Mouse (Mus musculus): ENCODE data around the gene Dhx16. TPM values are rescaled to one million over a fixed set of nuclear protein-coding genes. Genes with fewer than 3 reads are reported as not detected.

The Dhx16 gene
- polyA plus RNA-seq, 1 experiment from 2014 or later, result 22.0 TPM

GRCm38 (mm10) chr17:35919864-35920301 lies 40.3 kb downstream of the Dhx16 start:
- H3K4me1 ChIP-seq (ENCODE audit: control insufficient read depth in 2 of 2, insufficient read depth in 2 of 2, low read length in 2 of 2), result peaks cover 6 to 34% of the 10 kb centered on the region in 2 experiments
- H3K27ac ChIP-seq (replicated peaks in 1 of 2; ENCODE audit: control insufficient read depth in 1 of 2, insufficient read depth in 1 of 2, low read depth in 2 of 2, low read length in 2 of 2), result peak overlapping the region; percentile 96 to 100
- 40% methylated on average over 6 of the region's 6 CpGs for WGBS
- no peak for ATAC-seq (ENCODE audit: insufficient number of reproducible peaks, insufficient read depth, low FRiP score, low read depth)
- H3K4me2 ChIP-seq (ENCODE audit: low read length), result peak overlapping the region; percentile 88
- H3K9ac ChIP-seq (ENCODE audit: low read length), result peak overlapping the region; percentile 64
- no peaks in the 10 kb centered on the region for H3K9me3 ChIP-seq (ENCODE audit: control insufficient read depth, low read length)
- no peaks in the 10 kb centered on the region for H3K27me3 ChIP-seq (ENCODE audit: control insufficient read depth, insufficient read depth, low read length)
- H3K4me3 ChIP-seq (ENCODE audit: control insufficient read depth in 1 of 2, insufficient read depth in 1 of 2, low read depth in 1 of 2, low read length in 2 of 2), result 0 out of 4 replicates have a peak overlapping the region, but pooled peaks of 1 of the 2 experiments have one; percentile 75
- H3K36me3 ChIP-seq (ENCODE audit: control insufficient read depth, insufficient read depth, low read length), result peaks cover 26% of the 10 kb centered on the region

DNA sequence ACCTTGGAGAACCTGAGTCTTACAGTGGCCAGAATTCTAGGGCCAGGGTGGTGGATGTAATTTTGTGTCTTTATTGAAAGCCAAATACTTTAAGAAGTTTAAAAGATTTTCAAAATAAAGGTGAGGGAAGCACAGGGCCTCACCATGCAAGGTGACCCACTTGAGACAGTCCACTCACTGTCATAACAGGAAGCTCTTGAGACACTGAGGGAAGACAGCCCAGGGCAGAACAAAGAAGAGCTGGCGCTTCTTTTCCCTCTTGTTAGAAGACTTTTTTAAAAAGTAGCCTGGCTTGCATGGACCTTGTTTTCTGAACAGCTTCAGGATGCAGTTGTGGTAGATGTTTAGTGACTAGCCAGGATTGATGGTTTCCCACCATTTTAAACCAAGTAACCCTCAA lies 40.8 kb downstream of the Dhx16 start:
- no peaks in the 10 kb centered on the region for H3K9me3 ChIP-seq (ENCODE audit: control insufficient read depth, low read length)
- H3K4me1 ChIP-seq (ENCODE audit: control insufficient read depth in 2 of 2, insufficient read depth in 2 of 2, low read length in 2 of 2), result peaks cover 6 to 29% of the 10 kb centered on the region in 2 experiments
- no peak overlapping the region for H3K4me3 ChIP-seq (ENCODE audit: control insufficient read depth in 1 of 2, insufficient read depth in 1 of 2, low read depth in 1 of 2, low read length in 2 of 2)
- H3K27me3 ChIP-seq (ENCODE audit: control insufficient read depth, insufficient read depth, low read length), result no peaks in the 10 kb centered on the region
- ATAC-seq (ENCODE audit: insufficient number of reproducible peaks, insufficient read depth, low FRiP score, low read depth), result no peak
- H3K4me2 ChIP-seq (ENCODE audit: low read length), result peak overlapping the region; percentile 88; the same call in 1 of the 2 replicates
- 50% methylated on average over 1 of the region's 1 CpGs for WGBS
- H3K9ac ChIP-seq (ENCODE audit: low read length), result peak overlapping the region; percentile 64
- peaks cover 31% of the 10 kb centered on the region for H3K36me3 ChIP-seq (ENCODE audit: control insufficient read depth, insufficient read depth, low read length)
- H3K27ac ChIP-seq (replicated peaks in 1 of 2; ENCODE audit: control insufficient read depth in 1 of 2, insufficient read depth in 1 of 2, low read depth in 2 of 2, low read length in 2 of 2), result peak overlapping the region; percentile 96 to 100

DNA sequence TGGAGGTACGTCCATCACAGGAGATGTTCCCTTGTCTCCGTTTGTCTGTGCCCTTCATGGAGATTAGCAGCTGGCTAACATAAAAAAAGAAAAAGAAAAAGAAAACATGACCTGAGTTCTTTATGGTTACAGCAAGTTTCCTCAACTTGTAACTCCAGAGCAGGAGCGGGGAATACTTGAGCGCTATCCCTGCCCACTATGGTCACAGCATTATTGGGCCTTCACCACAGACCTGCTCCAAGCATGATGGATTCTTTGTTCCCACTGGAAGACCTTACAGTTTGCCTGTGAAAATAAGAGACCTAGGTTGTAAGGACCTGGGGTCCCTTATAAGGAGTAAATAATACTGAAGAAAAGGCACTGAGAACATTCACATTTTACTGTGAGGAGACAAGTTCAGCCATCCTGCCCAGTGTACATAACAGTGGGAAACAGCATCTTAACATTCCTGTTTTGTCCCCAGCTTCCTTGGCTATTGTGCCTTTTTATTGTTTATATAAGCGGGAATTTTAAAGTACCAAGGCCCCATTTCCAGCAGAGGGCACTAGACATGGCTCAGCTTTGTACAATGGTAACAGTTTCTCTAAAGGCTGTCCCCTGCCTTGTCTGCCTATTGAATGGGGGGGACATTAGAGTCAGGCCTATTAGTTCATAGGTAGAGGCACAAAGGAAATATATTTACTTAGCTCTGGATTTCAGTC lies 41.4 kb downstream of the Dhx16 start:
- WGBS, result 72% methylated on average over 5 of the region's 5 CpGs
- Histone ChIP-seq H3K4me2 (ENCODE audit: low read length) (no peak overlapping the region), H3K27ac (replicated peaks in 1 of 2; ENCODE audit: control insufficient read depth in 1 of 2, insufficient read depth in 1 of 2, low read depth in 2 of 2, low read length in 2 of 2) (peak overlapping the region in 1 of 2 experiments; percentile 96; a peak in 2 of 4 replicates), H3K27me3 (ENCODE audit: control insufficient read depth, insufficient read depth, low read length) (no peaks in the 10 kb centered on the region), H3K4me1 (ENCODE audit: control insufficient read depth in 2 of 2, insufficient read depth in 2 of 2, low read length in 2 of 2) (peaks cover 5 to 27% of the 10 kb centered on the region in 2 experiments), H3K9me3 (ENCODE audit: control insufficient read depth, low read length) (no peaks in the 10 kb centered on the region), H3K9ac (ENCODE audit: low read length) (no peak overlapping the region), H3K4me3 (ENCODE audit: control insufficient read depth in 1 of 2, insufficient read depth in 1 of 2, low read depth in 1 of 2, low read length in 2 of 2) (no peak overlapping the region), H3K36me3 (ENCODE audit: control insufficient read depth, insufficient read depth, low read length) (peaks cover 38% of the 10 kb centered on the region)
- no peak for ATAC-seq (ENCODE audit: insufficient number of reproducible peaks, insufficient read depth, low FRiP score, low read depth)

GRCm38 (mm10) chr17:35921710-35922109 lies 42.1 kb downstream of the Dhx16 start:
- H3K36me3 ChIP-seq (ENCODE audit: control insufficient read depth, insufficient read depth, low read length), result peaks cover 45% of the 10 kb centered on the region

GRCm38 (mm10) chr17:35922566-35922965 lies 42.9 kb downstream of the Dhx16 start:
- H3K27me3 ChIP-seq (ENCODE audit: control insufficient read depth, insufficient read depth, low read length), result no peaks in the 10 kb centered on the region
- WGBS, result 85% methylated on average over 3 of the region's 3 CpGs
- H3K9ac ChIP-seq (ENCODE audit: low read length), result no peak overlapping the region
- no peaks in the 10 kb centered on the region for H3K9me3 ChIP-seq (ENCODE audit: control insufficient read depth, low read length)
- H3K4me2 ChIP-seq (ENCODE audit: low read length), result no peak overlapping the region
- no peak overlapping the region for H3K27ac ChIP-seq (replicated peaks in 1 of 2; ENCODE audit: control insufficient read depth in 1 of 2, insufficient read depth in 1 of 2, low read depth in 2 of 2, low read length in 2 of 2)
- H3K36me3 ChIP-seq (ENCODE audit: control insufficient read depth, insufficient read depth, low read length), result peaks cover 48% of the 10 kb centered on the region
- peaks cover 5 to 27% of the 10 kb centered on the region in 2 experiments for H3K4me1 ChIP-seq (ENCODE audit: control insufficient read depth in 2 of 2, insufficient read depth in 2 of 2, low read length in 2 of 2)
- no peak for ATAC-seq (ENCODE audit: insufficient number of reproducible peaks, insufficient read depth, low FRiP score, low read depth)
- H3K4me3 ChIP-seq (ENCODE audit: control insufficient read depth in 1 of 2, insufficient read depth in 1 of 2, low read depth in 1 of 2, low read length in 2 of 2), result no peak overlapping the region

More at GRCm38 (mm10) chr17:35921710-35922109, 42.1 kb downstream of the Dhx16 start:
- H3K27me3 ChIP-seq (ENCODE audit: control insufficient read depth, insufficient read depth, low read length), result no peaks in the 10 kb centered on the region
- H3K27ac ChIP-seq (replicated peaks in 1 of 2; ENCODE audit: control insufficient read depth in 1 of 2, insufficient read depth in 1 of 2, low read depth in 2 of 2, low read length in 2 of 2), result no peak overlapping the region
- H3K9ac ChIP-seq (ENCODE audit: low read length), result no peak overlapping the region
- no peak for ATAC-seq (ENCODE audit: insufficient number of reproducible peaks, insufficient read depth, low FRiP score, low read depth)
- no peaks in the 10 kb centered on the region for H3K9me3 ChIP-seq (ENCODE audit: control insufficient read depth, low read length)
- no peak overlapping the region for H3K4me3 ChIP-seq (ENCODE audit: control insufficient read depth in 1 of 2, insufficient read depth in 1 of 2, low read depth in 1 of 2, low read length in 2 of 2)
- no peak overlapping the region for H3K4me2 ChIP-seq (ENCODE audit: low read length)
- H3K4me1 ChIP-seq (ENCODE audit: control insufficient read depth in 2 of 2, insufficient read depth in 2 of 2, low read length in 2 of 2), result peaks cover 5 to 27% of the 10 kb centered on the region in 2 experiments
- 68% methylated on average over 4 of the region's 4 CpGs for WGBS

DNA sequence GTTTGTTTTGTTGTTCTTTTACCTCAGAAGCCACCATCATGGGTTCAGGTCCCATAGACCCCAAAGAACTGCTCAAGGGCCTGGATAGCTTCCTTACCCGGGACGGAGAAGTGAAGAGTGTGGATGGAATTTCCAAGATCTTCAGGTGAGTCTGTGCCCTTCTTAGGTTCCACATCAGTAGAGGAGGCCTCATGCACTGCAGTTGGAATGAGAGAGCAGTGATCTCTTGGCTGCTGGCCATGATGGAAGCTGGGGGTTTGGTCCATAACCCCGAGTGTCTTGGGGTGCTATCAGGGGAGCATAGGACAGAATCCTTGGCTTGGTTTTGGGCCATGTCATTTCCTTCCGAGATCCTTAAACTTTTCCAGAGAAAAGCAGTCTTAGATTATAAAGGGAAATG lies 43.7 kb downstream of the Dhx16 start:
- Histone ChIP-seq H3K4me3 (ENCODE audit: control insufficient read depth in 1 of 2, insufficient read depth in 1 of 2, low read depth in 1 of 2, low read length in 2 of 2) (no peak overlapping the region), H3K9me3 (ENCODE audit: control insufficient read depth, low read length) (no peaks in the 10 kb centered on the region), H3K27me3 (ENCODE audit: control insufficient read depth, insufficient read depth, low read length) (no peaks in the 10 kb centered on the region), H3K36me3 (ENCODE audit: control insufficient read depth, insufficient read depth, low read length) (peaks cover 51% of the 10 kb centered on the region), H3K9ac (ENCODE audit: low read length) (no peak overlapping the region), H3K4me1 (ENCODE audit: control insufficient read depth in 2 of 2, insufficient read depth in 2 of 2, low read length in 2 of 2) (peaks cover 5 to 27% of the 10 kb centered on the region in 2 experiments), H3K4me2 (ENCODE audit: low read length) (no peak overlapping the region), H3K27ac (replicated peaks in 1 of 2; ENCODE audit: control insufficient read depth in 1 of 2, insufficient read depth in 1 of 2, low read depth in 2 of 2, low read length in 2 of 2) (no peak overlapping the region)
- ATAC-seq (ENCODE audit: insufficient number of reproducible peaks, insufficient read depth, low FRiP score, low read depth), result no peak
- 84% methylated on average over 4 of the region's 4 CpGs for WGBS

DNA sequence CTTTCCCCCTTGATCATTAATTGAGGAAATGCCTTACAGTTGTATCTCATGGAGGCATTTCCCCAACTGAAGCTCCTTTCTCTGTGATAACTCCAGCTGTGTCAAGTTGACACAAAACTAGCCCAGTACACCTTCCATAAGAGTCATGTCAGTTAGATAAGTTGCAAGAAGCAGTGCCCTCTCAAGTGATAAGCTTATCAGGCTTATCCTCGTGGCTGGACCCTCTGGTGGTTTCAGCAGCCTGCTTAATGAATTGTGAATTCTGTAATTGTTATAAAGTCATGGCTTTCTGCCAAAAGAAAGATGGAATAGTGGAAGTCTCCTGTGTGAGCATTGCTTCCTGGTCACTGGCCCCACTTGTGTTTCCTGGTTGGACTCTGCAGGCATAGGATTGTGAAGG lies 47.9 kb downstream of the Dhx16 start:
- peaks cover 83% of the 10 kb centered on the region for H3K36me3 ChIP-seq (ENCODE audit: control insufficient read depth, insufficient read depth, low read length)
- no peak overlapping the region for H3K4me3 ChIP-seq (ENCODE audit: control insufficient read depth in 1 of 2, insufficient read depth in 1 of 2, low read depth in 1 of 2, low read length in 2 of 2)
- no peaks in the 10 kb centered on the region for H3K9me3 ChIP-seq (ENCODE audit: control insufficient read depth, low read length)
- 3% methylated on average over 1 of the region's 1 CpGs for WGBS
- no peaks in the 10 kb centered on the region for H3K4me1 ChIP-seq (ENCODE audit: control insufficient read depth in 2 of 2, insufficient read depth in 2 of 2, low read length in 2 of 2)
- no peak overlapping the region for H3K27ac ChIP-seq (replicated peaks in 1 of 2; ENCODE audit: control insufficient read depth in 1 of 2, insufficient read depth in 1 of 2, low read depth in 2 of 2, low read length in 2 of 2)
- H3K9ac ChIP-seq (ENCODE audit: low read length), result no peak overlapping the region
- no peak overlapping the region for H3K4me2 ChIP-seq (ENCODE audit: low read length)
- ATAC-seq (ENCODE audit: insufficient number of reproducible peaks, insufficient read depth, low FRiP score, low read depth), result no peak
- no peaks in the 10 kb centered on the region for H3K27me3 ChIP-seq (ENCODE audit: control insufficient read depth, insufficient read depth, low read length)
